Mouse (Mus musculus): ENCODE measurements at regions not wholly inside any gene's neighbourhood (a gene's known extent, or its start where the extent isn't known, plus 50 kb on each side); places are given as distances from the start of the nearest gene placed in this dataset.

- DNase-seq (ENCODE audit: low spot score in 2 of 2): no peak
Observed at GRCm38 (mm10) chr1:177616335-177617239, 113.0 kb upstream of the 1700016C15Rik start.

GRCm38 (mm10) chr1:177620501-177621099 lies 109.0 kb upstream of the 1700016C15Rik start:
- DNase-seq (ENCODE audit: low spot score in 2 of 2): no peak

GRCm38 (mm10) chr1:177621854-177622590 lies 107.6 kb upstream of the 1700016C15Rik start:
- no peak for DNase-seq (ENCODE audit: low spot score in 2 of 2)

GRCm38 (mm10) chr1:177623304-177623726 lies 106.3 kb upstream of the 1700016C15Rik start:
- DNase-seq (ENCODE audit: low spot score in 2 of 2): no peak

- no peak for DNase-seq (ENCODE audit: low spot score in 2 of 2)
Observed at GRCm38 (mm10) chr1:177623735-177624134, 105.9 kb upstream of the 1700016C15Rik start.

GRCm38 (mm10) chr1:177627814-177628213 lies 101.8 kb upstream of the 1700016C15Rik start:
- no peak for DNase-seq (ENCODE audit: low spot score in 2 of 2)

GRCm38 (mm10) chr1:177633966-177634602 lies 95.5 kb upstream of the 1700016C15Rik start:
- DNase-seq (ENCODE audit: low spot score in 2 of 2): no peak

- DNase-seq (ENCODE audit: low spot score in 2 of 2): no peak
Observed at GRCm38 (mm10) chr1:177637061-177637460, 92.6 kb upstream of the 1700016C15Rik start.

GRCm38 (mm10) chr1:177638381-177638780 lies 91.2 kb upstream of the 1700016C15Rik start:
- DNase-seq (ENCODE audit: low spot score in 2 of 2): no peak

- DNase-seq (ENCODE audit: low spot score in 2 of 2): peak in 1 of 2 experiments; percentile 15
Observed at GRCm38 (mm10) chr1:177639931-177640846, 89.4 kb upstream of the 1700016C15Rik start.

- no peak for DNase-seq (ENCODE audit: low spot score in 2 of 2)
Observed at GRCm38 (mm10) chr1:177642712-177643467, 86.7 kb upstream of the 1700016C15Rik start.

GRCm38 (mm10) chr1:177643662-177644061 lies 86.0 kb upstream of the 1700016C15Rik start:
- no peak for DNase-seq (ENCODE audit: low spot score in 2 of 2)

GRCm38 (mm10) chr1:177644214-177644613 lies 85.4 kb upstream of the 1700016C15Rik start:
- DNase-seq (ENCODE audit: low spot score in 2 of 2): no peak

GRCm38 (mm10) chr1:177645327-177645726 lies 84.3 kb upstream of the 1700016C15Rik start:
- no peak for DNase-seq (ENCODE audit: low spot score in 2 of 2)

- DNase-seq (ENCODE audit: low spot score in 2 of 2): no peak
Observed at GRCm38 (mm10) chr1:177645897-177646535, 83.6 kb upstream of the 1700016C15Rik start.

- DNase-seq (ENCODE audit: low spot score in 2 of 2): no peak
Observed at GRCm38 (mm10) chr1:177647876-177648275, 81.7 kb upstream of the 1700016C15Rik start.

- no peak for DNase-seq (ENCODE audit: low spot score in 2 of 2)
Observed at GRCm38 (mm10) chr1:177648974-177649373, 80.6 kb upstream of the 1700016C15Rik start.

- no peak for DNase-seq (ENCODE audit: low spot score in 2 of 2)
Observed at GRCm38 (mm10) chr1:177651219-177651618, 78.4 kb upstream of the 1700016C15Rik start.

- no peak for DNase-seq (ENCODE audit: low spot score in 2 of 2)
Observed at GRCm38 (mm10) chr1:177663163-177663562, 66.5 kb upstream of the 1700016C15Rik start.

Data from frontal cortex, postnatal 14 days (tissue).